Mouse (Mus musculus): ENCODE results near the gene Gse1. TPM values are rescaled to one million over a fixed set of nuclear protein-coding genes. Genes with fewer than 3 reads are reported as not detected.

The Gse1 gene
- polyA plus RNA-seq, 1 experiment: 45.8 TPM

- no peak overlapping the region; the same call in 1 of the 2 replicates for H3K27ac ChIP-seq (ENCODE audit: control insufficient read depth, insufficient read depth, low read depth, low read length, poor library complexity)
- TF ChIP-seq CTCF (IDR thresholded peaks at IDR 0.05; ENCODE audit: control insufficient read depth, insufficient read depth, low read length) (no peak), POLR2A (IDR thresholded peaks at IDR 0.05; ENCODE audit: borderline replicate concordance, control insufficient read depth, low read depth, low read length) (no peak)
- H3K4me1 ChIP-seq (ENCODE audit: control insufficient read depth, insufficient read depth, low read length): peaks cover 10% of the 10 kb centered on the region
- 68% methylated on average over 10 of the region's 10 CpGs for WGBS
- no peak overlapping the region for H3K4me3 ChIP-seq (replicated peaks; ENCODE audit: control insufficient read depth, low read depth, low read length)
These were observed 303.7 kb downstream of the Gse1 start for GRCm38 (mm10) chr8:120531775-120532516.

GRCm38 (mm10) chr8:120532517-120533215 is 304.4 kb downstream of the Gse1 start:
- WGBS: 6% methylated on average over 29 of the region's 29 CpGs
- no peak overlapping the region for H3K27ac ChIP-seq (ENCODE audit: control insufficient read depth, insufficient read depth, low read depth, low read length, poor library complexity)

GRCm38 (mm10) chr8:120533380-120533779 is 305.1 kb downstream of the Gse1 start:
- Histone ChIP-seq H3K27ac (ENCODE audit: control insufficient read depth, insufficient read depth, low read depth, low read length, poor library complexity) (no peak overlapping the region), H3K4me1 (ENCODE audit: control insufficient read depth, insufficient read depth, low read length) (peaks cover 10% of the 10 kb centered on the region), H3K4me3 (replicated peaks; ENCODE audit: control insufficient read depth, low read depth, low read length) (no peak overlapping the region)
- 73% methylated on average over 3 of the region's 3 CpGs for WGBS
- TF ChIP-seq POLR2A (IDR thresholded peaks at IDR 0.05; ENCODE audit: borderline replicate concordance, control insufficient read depth, low read depth, low read length): no peak
- no peak for TF ChIP-seq CTCF (IDR thresholded peaks at IDR 0.05; ENCODE audit: control insufficient read depth, insufficient read depth, low read length)

More at GRCm38 (mm10) chr8:120532517-120533215, 304.4 kb downstream of the Gse1 start:
- H3K4me1 ChIP-seq (ENCODE audit: control insufficient read depth, insufficient read depth, low read length): peaks cover 10% of the 10 kb centered on the region
- no peak for TF ChIP-seq CTCF (IDR thresholded peaks at IDR 0.05; ENCODE audit: control insufficient read depth, insufficient read depth, low read length)
- TF ChIP-seq POLR2A (IDR thresholded peaks at IDR 0.05; ENCODE audit: borderline replicate concordance, control insufficient read depth, low read depth, low read length): no peak
- H3K4me3 ChIP-seq (replicated peaks; ENCODE audit: control insufficient read depth, low read depth, low read length): no peak overlapping the region

GRCm38 (mm10) chr8:120534080-120534479 is 305.8 kb downstream of the Gse1 start:
- peaks cover 10% of the 10 kb centered on the region for H3K4me1 ChIP-seq (ENCODE audit: control insufficient read depth, insufficient read depth, low read length)
- H3K27ac ChIP-seq (ENCODE audit: control insufficient read depth, insufficient read depth, low read depth, low read length, poor library complexity): no peak overlapping the region

GRCm38 (mm10) chr8:120534504-120535368 is 306.5 kb downstream of the Gse1 start:
- H3K4me1 ChIP-seq (ENCODE audit: control insufficient read depth, insufficient read depth, low read length): peaks cover 7% of the 10 kb centered on the region; the same call in 1 of the 2 replicates
- no peak overlapping the region for H3K27ac ChIP-seq (ENCODE audit: control insufficient read depth, insufficient read depth, low read depth, low read length, poor library complexity)
- 22% methylated on average over 14 of the region's 14 CpGs for WGBS
- H3K4me3 ChIP-seq (replicated peaks; ENCODE audit: control insufficient read depth, low read depth, low read length): peak overlapping the region; percentile 1
- TF ChIP-seq POLR2A (IDR thresholded peaks at IDR 0.05; ENCODE audit: borderline replicate concordance, control insufficient read depth, low read depth, low read length) (no peak), CTCF (IDR thresholded peaks at IDR 0.05; ENCODE audit: control insufficient read depth, insufficient read depth, low read length) (peak; percentile 100)

More at GRCm38 (mm10) chr8:120534080-120534479, 305.8 kb downstream of the Gse1 start:
- H3K4me3 ChIP-seq (replicated peaks; ENCODE audit: control insufficient read depth, low read depth, low read length): no peak overlapping the region
- 34% methylated on average over 8 of the region's 8 CpGs for WGBS
- no peak for TF ChIP-seq POLR2A (IDR thresholded peaks at IDR 0.05; ENCODE audit: borderline replicate concordance, control insufficient read depth, low read depth, low read length)
- no peak for TF ChIP-seq CTCF (IDR thresholded peaks at IDR 0.05; ENCODE audit: control insufficient read depth, insufficient read depth, low read length)

GRCm38 (mm10) chr8:120535452-120536305 is 307.4 kb downstream of the Gse1 start:
- peak overlapping the region; percentile 96 for H3K27ac ChIP-seq (ENCODE audit: control insufficient read depth, insufficient read depth, low read depth, low read length, poor library complexity)
- 2% methylated on average over 79 of the region's 79 CpGs for WGBS
- no peak for TF ChIP-seq POLR2A (IDR thresholded peaks at IDR 0.05; ENCODE audit: borderline replicate concordance, control insufficient read depth, low read depth, low read length)
- no peak for TF ChIP-seq CTCF (IDR thresholded peaks at IDR 0.05; ENCODE audit: control insufficient read depth, insufficient read depth, low read length)
- H3K4me1 ChIP-seq (ENCODE audit: control insufficient read depth, insufficient read depth, low read length): peaks cover 11% of the 10 kb centered on the region
- peak overlapping the region; percentile 70 for H3K4me3 ChIP-seq (replicated peaks; ENCODE audit: control insufficient read depth, low read depth, low read length)
